Mouse (Mus musculus) liver, adult 2 months (tissue): Measurements from ENCODE around the gene Snx32.
"Not testable (repeated sequence)": the region's sequence is repeated elsewhere in the genome, so short reads cannot be mapped to it uniquely, and the experiment has no call there.

Experiments
- CTCF ChIP-seq: fragments of 200-500 bp; IDR thresholded peaks from 2 replicates; pipeline ENCODE4 v1.5.1; 2011; ENCODE audit warnings: low read depth, low read length, control low read depth
- POLR2A ChIP-seq: fragments of 200-500 bp; IDR thresholded peaks from 2 replicates; pipeline ENCODE4 v1.6.1; 2011; ENCODE audit warnings: low read length, control low read depth; ENCODE audit not compliant: insufficient read depth; ENCODE audit errors: extremely low read depth

- TF ChIP-seq CTCF, POLR2A: not testable (repeated sequence)
Observed at GRCm38 (mm10) chr19:5489721-5490120, 20.6 kb downstream of the Snx32 start.
